Mouse (Mus musculus) neural tube, embryonic 13.5 days (tissue): ENCODE measurements around the gene Ptcd2. TPM values are rescaled to one million over a fixed set of nuclear protein-coding genes. Genes with fewer than 3 reads are reported as not detected.

Experiments used
- ATAC-seq: fragments of 200-750 bp; cut with Nextera tagmentation; 2 replicates; pipeline ENCODE4 v1.8.0; 2017; ENCODE audit warnings: low read depth, mild to moderate bottlenecking, moderate TSS enrichment, moderate library complexity
- H3K27ac ChIP-seq: fragments of 300-500 bp; sonication (generic); replicated peaks from 2 replicates; pipeline ENCODE4 v1.5.1; 2015; ENCODE audit warnings: moderate library complexity, mild to moderate bottlenecking, inconsistent platforms
- H3K27me3 ChIP-seq: fragments of 300-500 bp; sonication (generic); 2 replicates; pipeline ENCODE4 v1.6.1; 2015; ENCODE audit warnings: mild to moderate bottlenecking, inconsistent platforms
- H3K36me3 ChIP-seq: fragments of 300-500 bp; sonication (generic); 2 replicates; pipeline ENCODE4 v1.6.1; 2015; ENCODE audit warnings: mild to moderate bottlenecking, inconsistent platforms
- H3K4me1 ChIP-seq: fragments of 300-500 bp; sonication (generic); replicated peaks from 2 replicates; pipeline ENCODE4 v1.6.1; 2015; ENCODE audit warnings: inconsistent platforms
- H3K4me2 ChIP-seq: fragments of 300-500 bp; sonication (generic); 2 replicates; pipeline ENCODE4 v1.6.1; 2015; ENCODE audit warnings: inconsistent platforms, mild to moderate bottlenecking, moderate library complexity
- H3K4me3 ChIP-seq: fragments of 300-500 bp; sonication (generic); 2 replicates; pipeline ENCODE4 v1.5.1; 2015; ENCODE audit warnings: mild to moderate bottlenecking, inconsistent platforms
- H3K9ac ChIP-seq: fragments of 300-500 bp; sonication (generic); 2 replicates; pipeline ENCODE4 v1.6.1; 2015; ENCODE audit warnings: moderate library complexity, mild to moderate bottlenecking, inconsistent platforms
- H3K9me3 ChIP-seq: fragments of 300-500 bp; sonication (generic); 2 replicates; pipeline ENCODE4 v1.6.1; 2016; ENCODE audit warnings: inconsistent platforms
- WGBS: fragments of 180-500 bp; shearing (Covaris S2); methylation state at CpG from one replicate; pipeline ENCODE4 v1.1.7; 2015; 5-methylcytosine and 5-hydroxymethylcytosine counted together
- polyA plus RNA-seq: library from polyadenylated mRNA; unstranded; fragments of >200 nt; fragmentation: Nextera tagmentation; extraction: Ambion mirVana; gene quantifications from 2 replicates; pipeline ENCODE4 v1.2.1, GENCODE M21; 2015

Ptcd2 gene
- 52.8 and 53.6 TPM in 2 replicates for polyA plus RNA-seq

DNA sequence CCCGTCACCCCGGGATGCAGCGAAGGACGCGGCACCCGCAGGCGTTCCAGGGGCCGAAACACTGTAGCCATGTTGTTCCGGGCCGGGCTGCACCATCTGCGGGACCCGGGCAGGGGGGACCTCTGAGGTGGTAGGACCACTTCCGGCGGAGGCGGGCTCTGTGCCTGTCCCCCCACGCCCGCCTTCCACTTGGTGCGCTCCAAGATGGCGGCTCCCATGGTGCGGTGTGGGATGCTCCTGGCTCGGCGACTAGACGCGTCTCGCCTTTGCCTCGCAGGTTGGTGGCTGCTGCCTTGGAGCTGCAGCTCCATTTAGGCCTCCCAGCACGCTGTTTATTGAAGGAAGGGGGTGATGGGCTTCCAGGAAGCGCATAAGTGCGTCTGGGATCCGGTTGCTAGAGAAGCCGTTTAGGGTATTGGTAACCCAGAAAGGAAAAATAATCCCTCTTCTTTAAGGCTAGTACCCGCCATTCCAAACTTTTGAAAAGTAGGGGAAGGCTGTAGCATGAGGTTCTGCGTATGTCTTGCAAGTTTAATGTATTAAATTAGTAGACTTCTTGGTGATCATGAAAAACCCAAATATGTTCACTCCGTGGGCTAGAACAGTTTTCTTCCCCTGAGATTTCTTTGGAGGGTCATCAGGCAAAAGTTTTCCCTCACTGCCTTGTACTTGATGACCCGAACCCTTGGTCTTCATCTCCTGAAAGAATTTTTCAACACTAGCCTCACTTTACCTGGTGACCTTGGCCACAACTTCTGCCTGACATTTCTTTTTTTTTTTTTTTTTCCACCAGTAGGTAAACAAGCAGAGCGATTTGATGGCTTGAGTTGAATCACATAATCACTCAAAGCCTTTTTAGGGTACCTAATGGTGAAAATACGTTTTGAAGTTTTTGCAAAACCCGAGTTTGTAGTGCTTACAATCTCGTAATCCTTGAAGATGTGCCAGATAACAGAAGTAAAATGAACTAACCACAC, at the start of gene Ptcd2, which contains the start of gene Mrps27:
Ptcd2 (minus strand) TSS at position 107 of the 977 bp plus-strand sequence.
Mrps27 (plus strand) TSS at position 188 of the 977 bp plus-strand sequence.
- Histone ChIP-seq H3K9me3 (no peaks in the 10 kb centered on the region), H3K4me1 (peaks cover 18% of the 10 kb centered on the region), H3K27ac (peak within 1 kb of the TSS; percentile 91), H3K4me2 (peak within 1 kb of the TSS; percentile 82), H3K27me3 (no peaks in the 10 kb centered on the region), H3K9ac (peak within 1 kb of the TSS; percentile 84), H3K4me3 (peak within 1 kb of the TSS; percentile 77), H3K36me3 (peaks cover 36% of the 10 kb centered on the region)
- peak; percentile 98 for ATAC-seq
- WGBS: 4% methylated on average over 39 of the region's 39 CpGs

DNA sequence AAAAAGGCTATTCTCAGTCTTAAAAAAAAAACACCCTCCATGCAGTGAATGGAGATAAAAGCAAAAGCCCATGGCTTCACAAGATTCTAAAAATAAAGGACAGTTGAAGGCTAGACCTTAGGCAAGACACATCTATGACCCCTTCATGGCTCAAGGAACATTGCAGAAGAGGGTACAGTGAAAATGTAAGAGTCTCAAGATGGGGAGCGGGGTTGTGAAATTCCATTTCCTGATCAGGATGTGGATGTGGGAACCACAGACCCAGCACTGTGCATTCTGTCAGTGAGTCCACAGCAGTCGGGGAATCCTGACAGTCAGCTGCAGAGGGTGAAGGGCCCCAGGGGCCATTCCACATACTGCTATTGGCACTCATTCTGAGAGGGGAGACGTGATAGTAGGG, 48.6 kb upstream of the Ptcd2 start:
- Histone ChIP-seq H3K4me2 (no peak overlapping the region), H3K36me3 (no peaks in the 10 kb centered on the region), H3K9me3 (no peaks in the 10 kb centered on the region), H3K27ac (no peak overlapping the region), H3K4me1 (peaks cover 37% of the 10 kb centered on the region), H3K9ac (no peak overlapping the region), H3K27me3 (no peaks in the 10 kb centered on the region), H3K4me3 (no peak overlapping the region)
- 78% methylated on average over 3 of the region's 3 CpGs for WGBS
- no peak for ATAC-seq

DNA sequence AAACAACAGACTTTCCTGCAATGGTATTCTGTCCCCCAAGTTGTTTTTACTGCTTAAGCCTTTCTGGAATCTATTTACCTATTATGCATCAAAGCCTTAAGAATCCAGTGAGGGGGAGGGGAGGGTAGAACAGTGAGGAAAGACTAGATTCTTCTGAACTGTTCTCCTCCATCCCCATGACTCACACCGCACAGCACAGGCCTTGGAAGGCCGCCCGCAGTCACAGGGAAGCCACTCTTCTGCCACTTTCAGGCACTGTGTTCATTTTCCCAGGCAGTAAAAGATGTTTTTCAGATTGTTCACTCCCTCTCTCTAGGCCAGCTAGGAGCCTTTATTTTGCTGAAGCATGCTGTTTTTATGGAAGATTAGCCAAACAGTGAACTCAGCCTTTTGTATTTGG, 46.9 kb upstream of the Ptcd2 start:
- H3K27ac ChIP-seq: no peak overlapping the region
- no peak for ATAC-seq
- no peaks in the 10 kb centered on the region for H3K9me3 ChIP-seq
- no peaks in the 10 kb centered on the region for H3K36me3 ChIP-seq
- H3K27me3 ChIP-seq: no peaks in the 10 kb centered on the region
- H3K9ac ChIP-seq: no peak overlapping the region
- no peak overlapping the region for H3K4me3 ChIP-seq
- WGBS: 79% methylated on average over 3 of the region's 3 CpGs
- no peak overlapping the region for H3K4me2 ChIP-seq
- peaks cover 36% of the 10 kb centered on the region for H3K4me1 ChIP-seq

DNA sequence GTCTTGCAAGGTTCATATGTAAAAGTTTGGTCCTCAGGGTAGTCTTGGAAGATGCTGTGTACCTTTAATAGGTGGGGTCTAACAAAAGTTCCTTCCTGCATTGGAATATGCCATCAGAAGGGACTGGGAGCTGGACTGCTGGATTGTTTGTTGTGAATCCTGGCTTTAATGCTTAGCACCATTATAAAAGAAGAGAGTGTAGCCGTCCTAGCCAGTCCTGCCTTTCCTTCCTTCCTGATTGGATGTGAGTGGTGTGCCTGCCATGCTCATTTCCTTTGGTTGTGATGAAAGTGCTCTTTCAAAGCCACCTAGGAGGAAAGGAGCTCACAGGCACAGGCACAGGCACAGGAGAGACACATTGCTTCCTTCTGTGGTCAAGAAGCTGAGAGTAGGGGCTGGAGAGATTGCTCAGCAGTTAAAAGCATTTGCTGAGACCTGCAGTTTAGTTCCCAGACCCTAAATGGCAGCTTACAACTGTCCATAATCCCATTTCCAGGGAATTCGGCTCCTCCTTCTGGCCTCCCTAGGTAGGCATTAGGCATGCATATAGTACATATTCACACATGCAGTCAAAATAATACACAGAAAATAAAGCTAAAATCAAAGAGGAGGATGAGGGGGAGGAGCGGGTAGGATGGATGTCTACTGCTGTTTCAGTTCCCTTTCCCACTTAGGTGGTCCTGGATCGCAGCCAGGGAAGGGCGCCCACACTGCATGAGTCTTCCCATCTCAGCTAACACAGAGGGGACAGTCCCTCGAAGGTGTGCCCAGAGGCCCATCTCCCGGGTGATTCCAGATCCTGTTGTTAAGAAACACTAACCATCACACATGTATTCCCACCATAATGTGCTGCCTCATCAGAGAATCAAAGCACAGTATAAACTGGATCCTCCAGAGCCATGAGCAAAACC, 43.7 kb upstream of the Ptcd2 start:
- no peak overlapping the region for H3K4me2 ChIP-seq
- H3K27ac ChIP-seq: no peak overlapping the region; the same call in 1 of the 2 replicates
- peaks cover 22% of the 10 kb centered on the region for H3K4me1 ChIP-seq
- ATAC-seq: no peak
- no peak overlapping the region for H3K9ac ChIP-seq
- no peaks in the 10 kb centered on the region for H3K36me3 ChIP-seq
- 64% methylated on average over 7 of the region's 7 CpGs for WGBS
- no peaks in the 10 kb centered on the region for H3K9me3 ChIP-seq
- H3K27me3 ChIP-seq: no peaks in the 10 kb centered on the region
- no peak overlapping the region for H3K4me3 ChIP-seq

DNA sequence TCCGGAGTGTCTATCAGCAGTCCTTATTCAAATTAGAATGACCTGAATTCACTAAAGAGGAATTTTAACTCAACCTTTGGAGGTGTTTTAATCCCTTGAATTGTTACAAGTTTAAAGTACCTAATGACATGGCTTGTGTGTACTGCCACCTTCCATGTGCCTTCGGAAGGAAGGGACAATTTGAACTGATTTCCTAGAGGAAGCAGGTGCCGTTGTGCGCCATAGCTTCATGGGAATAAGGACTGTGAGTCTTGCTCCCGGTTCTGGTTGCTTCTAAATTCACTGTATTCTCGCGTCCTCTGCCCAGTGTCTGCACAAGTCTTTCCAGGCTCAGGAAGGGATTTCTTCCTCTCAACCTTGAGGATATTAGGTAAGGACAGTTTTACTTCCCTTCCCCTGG, 41.8 kb upstream of the Ptcd2 start:
- Histone ChIP-seq H3K9me3 (no peaks in the 10 kb centered on the region), H3K27ac (no peak overlapping the region), H3K9ac (no peak overlapping the region), H3K36me3 (no peaks in the 10 kb centered on the region), H3K4me3 (no peak overlapping the region), H3K27me3 (no peaks in the 10 kb centered on the region), H3K4me2 (no peak overlapping the region), H3K4me1 (peaks cover 18% of the 10 kb centered on the region)
- ATAC-seq: no peak
- WGBS: 90% methylated on average over 7 of the region's 7 CpGs

DNA sequence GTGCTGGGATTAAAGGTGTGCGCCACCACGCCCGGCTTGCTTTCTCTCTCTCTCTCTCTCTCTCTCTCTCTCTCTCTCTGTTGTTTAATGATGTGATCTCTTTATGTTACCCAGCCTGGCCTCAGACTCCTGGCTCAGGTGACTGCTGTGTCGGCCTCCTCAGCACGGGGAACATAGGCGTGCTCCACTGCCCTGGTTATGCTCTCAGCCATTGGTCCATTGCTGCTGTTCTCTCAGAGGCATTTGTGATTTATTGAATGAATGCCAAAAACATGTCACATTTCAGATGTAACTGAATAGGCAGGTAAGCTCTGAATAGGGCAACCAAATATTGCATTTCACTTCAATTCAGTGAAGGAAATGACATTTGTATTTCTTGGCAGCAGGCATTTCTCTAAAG, 41.4 kb upstream of the Ptcd2 start:
- Histone ChIP-seq H3K4me3 (no peak overlapping the region), H3K27ac (no peak overlapping the region), H3K9ac (no peak overlapping the region), H3K4me2 (no peak overlapping the region), H3K27me3 (no peaks in the 10 kb centered on the region), H3K4me1 (peaks cover 16% of the 10 kb centered on the region), H3K9me3 (no peaks in the 10 kb centered on the region), H3K36me3 (no peaks in the 10 kb centered on the region)
- WGBS: 85% methylated on average over 6 of the region's 6 CpGs
- ATAC-seq: no peak

DNA sequence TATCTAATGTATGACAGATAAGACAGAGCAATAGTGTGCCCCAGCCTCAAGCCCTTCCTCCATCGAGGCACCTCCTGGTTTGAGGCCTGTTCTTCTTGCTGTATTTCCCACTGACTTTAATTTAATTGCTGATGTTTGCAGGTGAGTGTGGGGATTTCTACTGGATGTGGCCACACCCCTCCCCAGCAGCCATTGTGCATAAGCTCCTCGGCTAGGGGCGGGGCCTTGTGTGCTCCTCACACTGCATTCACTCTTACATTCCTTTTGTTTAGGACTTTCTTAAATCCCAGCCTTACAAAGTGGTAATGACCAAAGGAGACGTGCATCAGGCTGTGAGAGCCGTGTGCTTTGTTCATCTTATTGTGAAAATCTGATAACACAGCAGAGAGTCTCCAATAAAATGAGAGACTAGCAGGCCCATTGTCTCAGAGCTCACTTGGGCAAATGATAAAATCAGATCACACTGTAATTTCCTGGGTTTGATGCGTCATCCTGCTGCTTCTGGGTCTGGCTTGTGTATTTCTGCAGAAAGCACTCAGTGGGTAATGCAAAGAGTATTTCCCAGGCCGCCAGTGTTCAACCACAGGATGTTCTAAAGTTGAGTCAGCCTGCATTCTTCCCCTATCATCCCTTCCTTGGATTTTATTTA, 40.2 kb upstream of the Ptcd2 start:
- 78% methylated on average over 7 of the region's 7 CpGs for WGBS
- Histone ChIP-seq H3K9me3 (no peaks in the 10 kb centered on the region), H3K4me2 (no peak overlapping the region), H3K9ac (no peak overlapping the region), H3K4me1 (peaks cover 16% of the 10 kb centered on the region), H3K27me3 (no peaks in the 10 kb centered on the region), H3K4me3 (no peak overlapping the region), H3K36me3 (no peaks in the 10 kb centered on the region), H3K27ac (no peak overlapping the region)
- ATAC-seq: no peak; the same call in 1 of the 2 replicates

DNA sequence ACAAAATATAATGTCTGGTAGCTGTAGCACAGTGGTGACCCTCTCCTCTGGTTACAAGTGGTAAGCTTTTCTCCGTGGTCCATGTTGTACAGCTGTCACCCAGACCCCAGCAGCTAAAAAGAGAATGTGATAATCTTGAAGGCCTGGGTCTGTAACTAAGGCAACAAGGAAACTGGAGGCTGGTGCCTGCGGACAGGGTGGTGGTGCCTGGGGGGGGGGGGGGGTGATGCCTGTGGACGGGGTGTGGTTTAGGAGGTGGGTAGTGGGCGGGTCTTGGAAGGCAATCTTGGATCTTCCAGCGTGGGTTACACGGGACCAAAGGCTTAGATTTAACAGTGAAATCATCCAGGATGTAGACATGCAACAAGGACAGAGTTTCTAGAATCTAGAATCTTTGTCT, 37.9 kb upstream of the Ptcd2 start:
- no peaks in the 10 kb centered on the region for H3K27me3 ChIP-seq
- no peaks in the 10 kb centered on the region for H3K36me3 ChIP-seq
- H3K4me2 ChIP-seq: no peak overlapping the region
- H3K4me1 ChIP-seq: peaks cover 3% of the 10 kb centered on the region; the same call in 1 of the 2 replicates
- no peaks in the 10 kb centered on the region for H3K9me3 ChIP-seq
- H3K4me3 ChIP-seq: no peak overlapping the region
- WGBS: 58% methylated on average over 6 of the region's 6 CpGs
- no peak overlapping the region for H3K27ac ChIP-seq
- ATAC-seq: no peak
- no peak overlapping the region for H3K9ac ChIP-seq

DNA sequence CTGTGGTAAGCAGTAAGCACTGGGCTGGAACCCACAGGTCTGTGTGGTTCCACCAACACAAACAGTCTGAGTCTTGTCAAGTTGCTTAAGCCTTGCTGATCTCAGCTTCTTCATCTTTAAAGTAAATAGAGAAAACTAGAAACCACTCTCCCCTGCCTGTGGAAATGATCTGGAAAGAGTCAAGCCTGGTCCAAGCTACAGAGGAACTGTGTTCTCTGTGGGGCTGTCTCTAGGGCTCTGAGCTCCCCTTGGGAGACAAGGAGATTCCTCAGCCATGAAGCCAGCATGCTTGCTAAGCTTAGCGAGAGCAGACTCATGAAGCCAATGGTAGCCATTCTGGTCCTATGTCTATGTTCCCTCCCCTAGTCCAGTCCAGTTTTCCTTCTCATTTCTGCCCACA, 33.7 kb upstream of the Ptcd2 start:
- H3K9me3 ChIP-seq: no peaks in the 10 kb centered on the region
- 81% methylated on average over 1 of the region's 1 CpGs for WGBS
- no peak overlapping the region for H3K9ac ChIP-seq
- no peak overlapping the region for H3K4me2 ChIP-seq
- no peaks in the 10 kb centered on the region for H3K27me3 ChIP-seq
- H3K36me3 ChIP-seq: no peaks in the 10 kb centered on the region
- no peak for ATAC-seq
- no peak overlapping the region for H3K27ac ChIP-seq
- H3K4me1 ChIP-seq: no peaks in the 10 kb centered on the region; the same call in 1 of the 2 replicates
- no peak overlapping the region for H3K4me3 ChIP-seq

DNA sequence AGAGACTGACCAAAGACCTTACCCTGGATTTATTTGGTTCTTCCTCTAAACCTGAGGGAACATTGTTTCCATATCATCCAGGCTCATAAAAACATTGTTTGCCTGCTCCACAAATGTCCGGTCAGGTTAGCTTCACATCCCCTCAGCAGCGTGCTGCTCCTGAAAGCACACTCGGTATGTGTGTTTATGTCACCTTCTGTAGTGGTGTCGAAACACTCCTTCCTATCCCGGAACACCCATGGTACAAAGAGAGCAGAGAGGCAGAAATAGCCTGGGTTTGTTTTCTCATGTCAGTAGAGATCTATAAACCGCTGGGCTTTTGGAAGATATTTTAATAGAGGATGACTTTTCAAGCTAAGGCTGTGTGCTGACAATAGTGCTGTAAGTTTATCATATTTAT, 32.5 kb upstream of the Ptcd2 start:
- Histone ChIP-seq H3K4me1 (no peaks in the 10 kb centered on the region; the same call in 1 of the 2 replicates), H3K27ac (no peak overlapping the region), H3K4me2 (no peak overlapping the region), H3K9me3 (no peaks in the 10 kb centered on the region), H3K9ac (no peak overlapping the region), H3K36me3 (no peaks in the 10 kb centered on the region), H3K4me3 (no peak overlapping the region), H3K27me3 (no peaks in the 10 kb centered on the region)
- WGBS: 90% methylated on average over 6 of the region's 6 CpGs
- no peak for ATAC-seq

DNA sequence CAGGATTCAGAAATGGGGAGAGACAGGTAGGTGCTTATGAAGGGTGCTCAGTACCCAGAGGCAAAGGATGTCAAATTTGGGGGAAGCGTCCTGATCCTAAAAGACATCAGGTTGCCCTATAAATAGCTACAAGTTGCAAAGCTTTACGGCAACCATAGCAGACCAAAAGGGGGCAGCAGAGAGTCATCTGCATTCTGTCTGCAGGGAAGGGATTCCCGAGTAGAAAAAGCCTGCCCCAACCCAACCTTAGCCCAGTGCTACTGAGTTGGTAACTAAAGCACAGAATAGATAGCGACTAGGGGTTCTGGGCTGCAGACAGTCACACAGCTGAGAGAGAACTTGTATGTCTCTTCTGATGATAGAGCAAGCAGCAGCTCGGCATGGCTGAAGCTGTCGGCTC, 31.0 kb upstream of the Ptcd2 start:
- H3K27ac ChIP-seq: no peak overlapping the region
- WGBS: 37% methylated on average over 6 of the region's 6 CpGs
- H3K36me3 ChIP-seq: no peaks in the 10 kb centered on the region
- H3K9me3 ChIP-seq: no peaks in the 10 kb centered on the region
- no peak overlapping the region for H3K9ac ChIP-seq
- no peaks in the 10 kb centered on the region; the same call in 1 of the 2 replicates for H3K4me1 ChIP-seq
- ATAC-seq: peak; percentile 74; the same call in 1 of the 2 replicates
- H3K4me2 ChIP-seq: no peak overlapping the region
- no peaks in the 10 kb centered on the region for H3K27me3 ChIP-seq
- no peak overlapping the region for H3K4me3 ChIP-seq
